Mouse (Mus musculus) liver, postnatal 0 days (tissue): ENCODE data around the gene Efemp2.

Source experiments
- CTCF ChIP-seq: sonication (generic); IDR thresholded peaks from 2 replicates; pipeline ENCODE4 v1.5.1; 2016; ENCODE audit warnings: antibody characterized with exemption, low read depth
- EP300 ChIP-seq: IDR thresholded peaks from 2 replicates; pipeline ENCODE4 v1.6.1; 2016; ENCODE audit warnings: antibody characterized with exemption, low read depth, mild to moderate bottlenecking

- TF ChIP-seq CTCF (peak; percentile 99), EP300 (no peak)
Observed at GRCm38 (mm10) chr19:5529325-5530137, 55.8 kb downstream of the Efemp2 start.
